Mouse (Mus musculus) MEL (cell line): ENCODE data around the gene Kat7.

Experiments
- CHD2 ChIP-seq: IDR thresholded peaks from 2 replicates; pipeline ENCODE4 v1.6.1; 2011; ENCODE audit warnings: low read length, improper control_type of control experiment
- CTCF ChIP-seq, 3 experiments: IDR thresholded peaks in 2 of 3; conservative IDR thresholded peaks in 1 of 3; 2 replicates each; pipeline ENCODE4 v1.5.1; 2011 to 2012; ENCODE audit warnings: low read length in 3 of 3, low read depth in 2 of 3, mild to moderate bottlenecking in 2 of 3, improper control_type of control experiment in 1 of 3, inconsistent platforms in 1 of 3, mixed read lengths in 1 of 3, moderate library complexity in 1 of 3; ENCODE audit not compliant: control insufficient read depth in 1 of 3, insufficient read depth in 1 of 3, poor library complexity in 1 of 3, severe bottlenecking in 1 of 3
- EP300 ChIP-seq, 2 experiments: IDR thresholded peaks; 2 replicates each; pipeline ENCODE4 v1.6.1; 2011; ENCODE audit warnings: improper control_type of control experiment in 2 of 2, low read length in 2 of 2, low read depth in 1 of 2, mild to moderate bottlenecking in 1 of 2
- POLR2A ChIP-seq, 2 experiments: IDR thresholded peaks; 2 replicates each; pipeline ENCODE4 v1.6.1; 2011 to 2012; ENCODE audit warnings: low read length in 2 of 2, mild to moderate bottlenecking in 2 of 2, control low read depth in 1 of 2, improper control_type of control experiment in 1 of 2, low read depth in 1 of 2, moderate library complexity in 1 of 2; ENCODE audit not compliant: control insufficient read depth in 1 of 2, insufficient read depth in 1 of 2, poor library complexity in 1 of 2

GRCm38 (mm10) chr11:95227467-95227866, 82.6 kb downstream of the Kat7 start:
- TF ChIP-seq EP300 (IDR thresholded peaks at IDR 0.05; ENCODE audit: low read depth in 1 of 2, low read length in 2 of 2) (no peak), CTCF (IDR thresholded peaks at IDR 0.05 in 2 of 3, conservative IDR thresholded peaks at IDR 0.05 in 1 of 3; ENCODE audit: control insufficient read depth in 1 of 3, insufficient read depth in 1 of 3, low read depth in 2 of 3, low read length in 3 of 3, poor library complexity in 1 of 3, severe bottlenecking in 1 of 3) (no peak), POLR2A (IDR thresholded peaks at IDR 0.05; ENCODE audit: control insufficient read depth in 1 of 2, insufficient read depth in 1 of 2, low read depth in 1 of 2, low read length in 2 of 2, poor library complexity in 1 of 2) (no peak), CHD2 (no peak)
